Mouse (Mus musculus): ENCODE results near the gene Sphkap. TPM values are rescaled to one million over a fixed set of nuclear protein-coding genes. Genes with fewer than 3 reads are reported as not detected.

Gene Sphkap
- polyA plus RNA-seq (2014; fragmentation: Nextera tagmentation; extraction: Ambion mirVana) = 16.7 and 24.3 TPM in 2 replicates

DNA sequence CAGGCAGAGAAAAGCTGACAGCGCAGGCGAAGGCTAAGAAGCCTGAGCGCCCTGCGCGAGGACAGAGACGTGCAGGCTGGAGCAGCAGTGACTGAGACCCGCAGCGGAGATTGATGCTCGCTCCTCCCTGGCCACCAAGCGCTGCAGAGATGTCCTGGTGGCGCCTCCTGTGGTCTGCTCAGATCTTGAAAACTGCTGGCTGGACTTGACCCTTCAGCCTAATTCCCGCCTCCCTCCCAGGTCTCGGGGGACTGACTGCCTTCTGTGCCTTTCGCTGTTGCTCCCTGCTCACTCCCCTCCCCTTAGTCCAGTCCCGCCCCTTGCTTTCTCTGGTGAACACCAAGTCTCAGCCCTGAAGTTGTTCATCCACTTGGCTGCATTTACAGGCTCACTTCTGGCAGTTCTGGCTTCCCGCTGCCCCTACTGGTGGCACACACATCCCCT, at the start of gene Sphkap:
Gene Sphkap, minus strand, starts transcription at position 180 of the 444 bp plus-strand sequence.
- H3K27ac ChIP-seq (ENCODE audit: low read depth, low read length) = no peak within 1 kb of the TSS
- peak within 1 kb of the TSS; percentile 42 for H3K4me3 ChIP-seq (ENCODE audit: low read depth, low read length)
- H3K9me3 ChIP-seq (ENCODE audit: control insufficient read depth, low read length) = no peaks in the 10 kb centered on the region
- peak within 1 kb of the TSS; percentile 93 for H3K4me2 ChIP-seq (ENCODE audit: low read depth, low read length)
- H3K27me3 ChIP-seq (ENCODE audit: control insufficient read depth, insufficient read depth, low read length) = no peaks in the 10 kb centered on the region
- ATAC-seq (ENCODE audit: low read depth) = peak; percentile 88
- WGBS = 0% methylated on average over 16 of the region's 16 CpGs
- peak within 1 kb of the TSS; percentile 47 for H3K9ac ChIP-seq (replicated peaks; ENCODE audit: low read depth, low read length)
- 0 out of 2 replicates have a peak, but pooled peaks cover 4% of the 10 kb centered on the region for H3K4me1 ChIP-seq (ENCODE audit: control insufficient read depth, insufficient read depth, low read length)
- H3K36me3 ChIP-seq (ENCODE audit: control insufficient read depth, insufficient read depth, low read length) = no peaks in the 10 kb centered on the region

DNA sequence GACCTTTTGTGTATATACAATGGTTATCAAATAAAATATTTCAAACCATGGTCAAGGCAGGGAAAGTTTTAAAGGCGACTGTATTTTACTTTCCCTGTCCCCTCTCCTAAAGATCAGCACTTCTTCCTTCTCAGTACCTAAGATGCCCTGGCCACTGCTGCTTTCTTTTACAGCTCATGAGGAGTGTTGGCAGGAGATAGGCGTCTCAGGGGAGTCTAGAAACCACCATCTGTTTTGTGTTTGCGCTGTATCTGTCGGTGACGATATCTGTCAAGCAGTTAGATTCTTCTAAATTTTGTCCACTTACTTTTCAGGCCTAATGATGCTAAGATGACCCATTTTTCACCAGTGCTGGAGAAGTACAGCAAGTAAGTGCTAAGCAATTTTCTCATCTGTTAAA, 43.3 kb upstream of the Sphkap start:
- Histone ChIP-seq H3K4me1 (ENCODE audit: control insufficient read depth, insufficient read depth, low read length) (no peaks in the 10 kb centered on the region), H3K9ac (replicated peaks; ENCODE audit: low read depth, low read length) (no peak overlapping the region), H3K27ac (ENCODE audit: low read depth, low read length) (no peak overlapping the region), H3K4me3 (ENCODE audit: low read depth, low read length) (no peak overlapping the region), H3K9me3 (ENCODE audit: control insufficient read depth, low read length) (no peaks in the 10 kb centered on the region), H3K27me3 (ENCODE audit: control insufficient read depth, insufficient read depth, low read length) (no peaks in the 10 kb centered on the region), H3K4me2 (ENCODE audit: low read depth, low read length) (no peak overlapping the region), H3K36me3 (ENCODE audit: control insufficient read depth, insufficient read depth, low read length) (no peaks in the 10 kb centered on the region)
- WGBS = 81% methylated on average over 5 of the region's 5 CpGs
- ATAC-seq (ENCODE audit: low read depth) = no peak

DNA sequence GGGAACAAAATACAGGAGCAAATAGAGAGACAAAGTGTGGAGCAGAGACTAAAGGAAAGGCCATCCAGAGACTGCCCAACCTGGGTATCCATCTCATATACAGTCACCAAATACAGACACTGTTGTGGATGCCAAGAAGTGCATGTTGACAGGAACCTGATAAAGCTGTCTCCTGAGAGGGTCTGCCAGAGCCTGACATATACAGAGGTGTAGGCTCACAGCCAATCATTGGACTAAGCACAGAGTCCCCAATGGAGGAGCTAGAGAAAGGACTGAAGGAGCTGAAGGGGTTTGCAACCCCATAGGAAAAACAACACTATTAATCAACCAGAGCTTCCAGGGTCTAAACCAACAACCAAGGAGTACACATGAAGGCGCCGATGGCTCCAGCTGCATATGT, 32.4 kb upstream of the Sphkap start:
- H3K9ac ChIP-seq (replicated peaks; ENCODE audit: low read depth, low read length) = no peak overlapping the region
- H3K4me3 ChIP-seq (ENCODE audit: low read depth, low read length) = no peak overlapping the region
- no peaks in the 10 kb centered on the region for H3K4me1 ChIP-seq (ENCODE audit: control insufficient read depth, insufficient read depth, low read length)
- 83% methylated on average over 2 of the region's 2 CpGs for WGBS
- ATAC-seq (ENCODE audit: low read depth) = no peak
- no peak overlapping the region for H3K27ac ChIP-seq (ENCODE audit: low read depth, low read length)
- no peaks in the 10 kb centered on the region for H3K9me3 ChIP-seq (ENCODE audit: control insufficient read depth, low read length)
- no peaks in the 10 kb centered on the region for H3K36me3 ChIP-seq (ENCODE audit: control insufficient read depth, insufficient read depth, low read length)
- H3K27me3 ChIP-seq (ENCODE audit: control insufficient read depth, insufficient read depth, low read length) = no peaks in the 10 kb centered on the region
- H3K4me2 ChIP-seq (ENCODE audit: low read depth, low read length) = no peak overlapping the region

DNA sequence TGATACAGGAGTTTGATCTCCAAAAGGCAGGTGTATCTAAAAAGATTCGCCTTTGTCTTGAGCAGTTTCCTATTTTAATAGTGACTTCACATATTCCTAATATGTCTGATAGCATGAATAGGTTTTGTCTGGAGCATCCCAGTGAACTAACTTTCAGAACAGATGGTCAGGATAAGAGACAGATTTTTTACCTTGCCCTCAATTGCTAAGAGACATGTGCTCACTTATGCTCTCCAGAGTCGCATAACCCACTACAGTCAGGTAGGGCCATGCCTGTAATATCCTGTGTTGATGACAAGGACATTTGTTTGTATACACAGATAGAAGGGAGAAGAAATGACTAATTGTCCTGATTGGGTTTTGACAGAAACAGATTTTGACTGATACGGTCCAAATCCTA, 25.9 kb upstream of the Sphkap start:
- H3K36me3 ChIP-seq (ENCODE audit: control insufficient read depth, insufficient read depth, low read length) = no peaks in the 10 kb centered on the region
- no peak overlapping the region for H3K27ac ChIP-seq (ENCODE audit: low read depth, low read length)
- no peak overlapping the region for H3K9ac ChIP-seq (replicated peaks; ENCODE audit: low read depth, low read length)
- H3K4me1 ChIP-seq (ENCODE audit: control insufficient read depth, insufficient read depth, low read length) = no peaks in the 10 kb centered on the region
- no peak overlapping the region for H3K4me3 ChIP-seq (ENCODE audit: low read depth, low read length)
- H3K4me2 ChIP-seq (ENCODE audit: low read depth, low read length) = no peak overlapping the region
- no peaks in the 10 kb centered on the region for H3K9me3 ChIP-seq (ENCODE audit: control insufficient read depth, low read length)
- ATAC-seq (ENCODE audit: low read depth) = no peak
- WGBS = 96% methylated on average over 3 of the region's 3 CpGs
- no peaks in the 10 kb centered on the region for H3K27me3 ChIP-seq (ENCODE audit: control insufficient read depth, insufficient read depth, low read length)

DNA sequence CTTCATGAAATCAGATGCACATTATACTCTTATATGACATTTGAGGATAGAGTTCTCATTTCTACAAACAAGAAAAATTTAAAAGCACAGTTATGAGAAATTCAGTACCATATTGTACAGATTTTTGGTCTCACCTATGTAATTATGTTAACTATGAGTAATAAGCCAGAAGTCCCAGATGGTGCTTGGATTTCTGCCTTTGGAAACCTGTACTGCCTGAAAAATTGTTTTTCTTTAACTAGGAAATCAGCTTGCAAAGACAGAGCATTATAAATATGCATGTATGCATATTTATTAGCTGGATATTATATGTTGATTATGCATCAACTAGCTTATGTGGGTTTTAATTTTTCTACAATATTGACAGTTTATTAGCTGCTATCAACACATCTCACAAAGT, 21.9 kb upstream of the Sphkap start:
- no peak overlapping the region for H3K9ac ChIP-seq (replicated peaks; ENCODE audit: low read depth, low read length)
- no peaks in the 10 kb centered on the region for H3K4me1 ChIP-seq (ENCODE audit: control insufficient read depth, insufficient read depth, low read length)
- no peak for ATAC-seq (ENCODE audit: low read depth)
- no peaks in the 10 kb centered on the region for H3K9me3 ChIP-seq (ENCODE audit: control insufficient read depth, low read length)
- no peaks in the 10 kb centered on the region for H3K36me3 ChIP-seq (ENCODE audit: control insufficient read depth, insufficient read depth, low read length)
- H3K4me2 ChIP-seq (ENCODE audit: low read depth, low read length) = no peak overlapping the region
- H3K4me3 ChIP-seq (ENCODE audit: low read depth, low read length) = no peak overlapping the region
- no peak overlapping the region for H3K27ac ChIP-seq (ENCODE audit: low read depth, low read length)
- H3K27me3 ChIP-seq (ENCODE audit: control insufficient read depth, insufficient read depth, low read length) = no peaks in the 10 kb centered on the region

DNA sequence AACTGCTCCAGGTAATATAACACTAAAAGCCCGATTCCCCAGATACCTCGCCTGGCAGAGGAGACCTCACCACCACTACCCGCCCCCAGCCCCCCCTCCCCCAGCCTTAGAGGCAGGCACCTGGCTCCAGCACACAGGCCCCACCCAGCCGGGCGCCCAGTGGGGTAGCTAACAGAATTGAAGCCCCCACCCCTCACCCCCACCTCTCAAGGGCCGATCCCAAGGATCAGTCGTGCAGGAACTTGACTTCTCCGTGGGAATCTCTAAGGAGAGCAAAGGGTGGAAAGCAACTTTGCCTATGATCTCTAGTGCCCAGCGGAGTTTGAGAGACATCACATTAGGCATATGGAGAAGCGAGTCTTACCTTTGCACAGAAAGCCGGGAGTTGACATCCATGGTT, 384 bp downstream of the Sphkap start:
- H3K4me2 ChIP-seq (ENCODE audit: low read depth, low read length) = peak overlapping the region; percentile 93
- ATAC-seq (ENCODE audit: low read depth) = peak; percentile 63
- H3K27ac ChIP-seq (ENCODE audit: low read depth, low read length) = no peak overlapping the region
- H3K9me3 ChIP-seq (ENCODE audit: control insufficient read depth, low read length) = no peaks in the 10 kb centered on the region
- peak overlapping the region; percentile 47 for H3K9ac ChIP-seq (replicated peaks; ENCODE audit: low read depth, low read length)
- 0 out of 2 replicates have a peak, but pooled peaks cover 4% of the 10 kb centered on the region for H3K4me1 ChIP-seq (ENCODE audit: control insufficient read depth, insufficient read depth, low read length)
- H3K36me3 ChIP-seq (ENCODE audit: control insufficient read depth, insufficient read depth, low read length) = no peaks in the 10 kb centered on the region
- H3K27me3 ChIP-seq (ENCODE audit: control insufficient read depth, insufficient read depth, low read length) = no peaks in the 10 kb centered on the region
- H3K4me3 ChIP-seq (ENCODE audit: low read depth, low read length) = peak overlapping the region; percentile 42
- 2% methylated on average over 11 of the region's 11 CpGs for WGBS

DNA sequence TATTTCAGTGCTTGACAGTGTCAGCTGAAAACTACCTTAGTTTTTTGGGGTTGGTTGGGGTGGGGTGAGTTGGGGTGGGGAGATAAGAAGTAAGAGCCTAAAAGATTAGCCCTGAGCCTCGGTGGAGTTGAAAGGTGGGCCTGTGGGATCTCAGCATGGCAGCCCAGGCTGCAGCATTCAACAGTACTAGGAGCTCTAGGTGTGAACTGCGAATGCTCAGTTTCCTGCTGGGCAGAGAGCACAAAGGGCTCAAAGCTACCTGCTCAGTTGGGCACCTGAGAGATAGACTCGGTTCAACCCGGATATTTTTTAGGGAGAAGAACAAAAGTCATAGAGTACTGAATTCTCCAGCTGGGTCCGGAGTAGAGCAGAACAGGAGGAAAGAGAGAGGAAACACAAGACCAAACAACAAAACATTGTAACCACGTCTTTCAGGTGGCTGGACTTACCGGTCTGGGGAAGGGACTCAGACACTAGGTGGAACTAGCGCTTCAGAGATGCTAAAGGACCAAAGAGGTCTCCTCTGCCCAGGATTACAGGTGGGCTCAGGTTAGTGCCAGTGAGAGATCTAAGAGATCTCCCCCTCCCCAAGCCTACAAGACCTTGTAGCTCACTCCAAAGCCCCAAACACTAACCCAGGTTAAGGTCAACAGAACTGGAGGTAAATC, 984 bp downstream of the Sphkap start:
- H3K4me1 ChIP-seq (ENCODE audit: control insufficient read depth, insufficient read depth, low read length) = 0 out of 2 replicates have a peak, but pooled peaks cover 4% of the 10 kb centered on the region
- peak overlapping the region; percentile 42 for H3K4me3 ChIP-seq (ENCODE audit: low read depth, low read length)
- H3K36me3 ChIP-seq (ENCODE audit: control insufficient read depth, insufficient read depth, low read length) = no peaks in the 10 kb centered on the region
- peak overlapping the region; percentile 93 for H3K4me2 ChIP-seq (ENCODE audit: low read depth, low read length)
- H3K9ac ChIP-seq (replicated peaks; ENCODE audit: low read depth, low read length) = no peak overlapping the region
- WGBS = 14% methylated on average over 8 of the region's 8 CpGs
- ATAC-seq (ENCODE audit: low read depth) = peak; percentile 25; the same call in 1 of the 2 replicates
- H3K27me3 ChIP-seq (ENCODE audit: control insufficient read depth, insufficient read depth, low read length) = no peaks in the 10 kb centered on the region
- H3K27ac ChIP-seq (ENCODE audit: low read depth, low read length) = no peak overlapping the region
- no peaks in the 10 kb centered on the region for H3K9me3 ChIP-seq (ENCODE audit: control insufficient read depth, low read length)

DNA sequence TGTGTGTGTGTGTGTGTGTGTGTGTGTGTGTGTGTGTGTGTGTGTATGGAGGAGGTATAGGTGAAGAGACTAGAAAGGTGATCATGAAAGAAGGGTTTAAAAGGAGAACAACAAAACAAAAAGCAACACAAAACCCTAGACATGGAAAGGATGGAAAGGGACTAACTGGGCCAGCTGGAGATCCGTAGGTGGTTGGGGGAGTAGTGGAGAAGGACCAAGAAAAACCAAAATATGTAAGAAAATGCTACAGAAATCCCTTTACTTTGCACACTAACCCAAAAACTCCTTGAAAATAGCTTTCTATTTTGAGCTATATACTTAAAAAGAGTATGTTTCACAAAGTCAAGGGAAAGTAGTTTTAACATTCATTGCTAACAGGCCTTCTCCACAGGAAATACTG, 6.9 kb downstream of the Sphkap start:
- WGBS = 91% methylated on average over 1 of the region's 1 CpGs
- no peak overlapping the region for H3K4me2 ChIP-seq (ENCODE audit: low read depth, low read length)
- no peak for ATAC-seq (ENCODE audit: low read depth)

DNA sequence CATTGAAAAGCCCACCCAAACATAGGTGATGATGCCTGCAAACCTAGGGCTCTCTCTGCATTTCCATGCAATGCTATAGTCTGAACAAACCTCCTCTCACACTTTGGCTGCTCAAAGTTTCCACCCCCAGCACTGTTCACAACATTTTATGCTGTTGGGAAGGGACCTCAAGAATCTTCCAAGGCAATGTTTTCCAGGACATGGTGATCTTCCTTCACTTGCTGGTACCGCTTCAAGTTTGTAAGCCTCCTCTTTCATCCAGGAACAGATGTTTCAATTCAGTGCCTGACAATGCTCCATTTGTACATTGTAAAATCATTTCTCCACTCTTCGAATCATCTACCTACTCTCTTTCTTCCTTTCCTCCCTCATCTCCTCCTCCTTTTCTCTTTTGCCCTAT, 11.7 kb downstream of the Sphkap start:
- WGBS = 93% methylated on average over 2 of the region's 2 CpGs
- no peak for ATAC-seq (ENCODE audit: low read depth)

More for the DNA sequence above, 6.9 kb downstream of the Sphkap start:
- no peak overlapping the region for H3K4me3 ChIP-seq (ENCODE audit: low read depth, low read length)
- no peaks in the 10 kb centered on the region for H3K4me1 ChIP-seq (ENCODE audit: control insufficient read depth, insufficient read depth, low read length)
- H3K36me3 ChIP-seq (ENCODE audit: control insufficient read depth, insufficient read depth, low read length) = no peaks in the 10 kb centered on the region
- H3K9ac ChIP-seq (replicated peaks; ENCODE audit: low read depth, low read length) = no peak overlapping the region
- no peaks in the 10 kb centered on the region for H3K27me3 ChIP-seq (ENCODE audit: control insufficient read depth, insufficient read depth, low read length)
- H3K27ac ChIP-seq (ENCODE audit: low read depth, low read length) = no peak overlapping the region
- no peaks in the 10 kb centered on the region for H3K9me3 ChIP-seq (ENCODE audit: control insufficient read depth, low read length)

More for the DNA sequence above, 11.7 kb downstream of the Sphkap start:
- H3K9me3 ChIP-seq (ENCODE audit: control insufficient read depth, low read length) = no peaks in the 10 kb centered on the region
- no peak overlapping the region for H3K4me3 ChIP-seq (ENCODE audit: low read depth, low read length)
- H3K27me3 ChIP-seq (ENCODE audit: control insufficient read depth, insufficient read depth, low read length) = no peaks in the 10 kb centered on the region
- no peak overlapping the region for H3K27ac ChIP-seq (ENCODE audit: low read depth, low read length)
- no peak overlapping the region for H3K9ac ChIP-seq (replicated peaks; ENCODE audit: low read depth, low read length)
- no peak overlapping the region for H3K4me2 ChIP-seq (ENCODE audit: low read depth, low read length)
- H3K4me1 ChIP-seq (ENCODE audit: control insufficient read depth, insufficient read depth, low read length) = no peaks in the 10 kb centered on the region
- no peaks in the 10 kb centered on the region for H3K36me3 ChIP-seq (ENCODE audit: control insufficient read depth, insufficient read depth, low read length)

Measured in neural tube, embryonic 14.5 days (tissue).